Mouse (Mus musculus): ENCODE measurements at regions not wholly inside any gene's neighbourhood (a gene's known extent, or its start where the extent isn't known, plus 50 kb on each side); places are given as distances from the start of the nearest gene placed in this dataset.

DNA sequence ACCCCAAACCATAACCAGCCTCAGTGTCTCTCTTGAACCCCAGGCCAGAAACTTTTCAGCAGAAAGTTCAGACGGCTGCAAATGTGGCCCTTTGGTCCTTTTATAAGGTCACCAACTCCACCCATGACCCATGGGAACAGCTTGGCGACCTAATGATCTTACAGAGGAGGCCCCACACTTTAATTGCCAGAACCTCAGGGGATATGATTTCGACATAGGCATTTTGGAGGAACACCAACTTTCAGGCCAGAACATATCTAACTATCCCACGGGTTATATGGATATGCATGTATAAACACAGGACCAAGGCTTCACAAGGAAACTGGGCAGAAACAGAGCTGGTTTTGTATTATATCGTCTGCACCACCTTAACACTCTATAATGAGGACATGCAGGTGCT, 833.5 kb upstream of the Car8 start:
- Histone ChIP-seq H3K4me3 (ENCODE audit: low read depth, low read length) (no peak overlapping the region), H3K27ac (ENCODE audit: insufficient read depth, low read depth, low read length) (no peak overlapping the region), H3K27me3 (ENCODE audit: control insufficient read depth, insufficient read depth, low read length) (no peaks in the 10 kb centered on the region), H3K36me3 (ENCODE audit: control insufficient read depth, insufficient read depth, low read length) (no peaks in the 10 kb centered on the region), H3K4me1 (ENCODE audit: control insufficient read depth, insufficient read depth, insufficient read length, low read length) (no peaks in the 10 kb centered on the region)
- 27% methylated on average over 5 of the region's 5 CpGs for WGBS
- TF ChIP-seq CTCF (IDR thresholded peaks at IDR 0.05; ENCODE audit: extremely low read depth, insufficient read length, insufficient replicate concordance, low read depth, low read length), result no peak
- TF ChIP-seq POLR2A (IDR thresholded peaks at IDR 0.05; ENCODE audit: low read depth, low read length), result no peak

DNA sequence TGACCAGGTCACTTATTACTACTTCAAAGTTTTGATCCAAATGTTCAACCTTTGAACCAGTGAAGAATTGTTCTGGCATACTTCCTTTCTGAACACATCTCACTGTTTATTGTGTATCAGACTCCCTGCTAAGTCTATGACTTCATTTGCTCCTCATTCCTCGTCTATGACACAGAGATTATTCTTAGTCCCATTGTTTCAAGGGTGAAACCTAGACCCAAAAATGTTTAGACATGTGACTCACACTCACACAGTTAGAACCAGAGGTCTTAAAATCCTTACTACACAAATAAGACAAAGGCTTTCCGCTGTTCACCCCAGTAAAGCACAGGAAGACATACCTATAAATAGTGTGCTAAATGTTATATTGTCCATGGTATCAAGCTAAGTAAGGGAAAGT, 829.0 kb upstream of the Car8 start:
- Histone ChIP-seq H3K27ac (ENCODE audit: insufficient read depth, low read depth, low read length) (no peak overlapping the region), H3K4me1 (ENCODE audit: control insufficient read depth, insufficient read depth, insufficient read length, low read length) (no peaks in the 10 kb centered on the region), H3K4me3 (ENCODE audit: low read depth, low read length) (no peak overlapping the region), H3K36me3 (ENCODE audit: control insufficient read depth, insufficient read depth, low read length) (no peaks in the 10 kb centered on the region), H3K27me3 (ENCODE audit: control insufficient read depth, insufficient read depth, low read length) (no peaks in the 10 kb centered on the region)
- TF ChIP-seq POLR2A (IDR thresholded peaks at IDR 0.05; ENCODE audit: low read depth, low read length) (no peak), CTCF (IDR thresholded peaks at IDR 0.05; ENCODE audit: extremely low read depth, insufficient read length, insufficient replicate concordance, low read depth, low read length) (no peak)
- 61% methylated on average over 2 of the region's 2 CpGs for whole genome bisulfite sequencing

DNA sequence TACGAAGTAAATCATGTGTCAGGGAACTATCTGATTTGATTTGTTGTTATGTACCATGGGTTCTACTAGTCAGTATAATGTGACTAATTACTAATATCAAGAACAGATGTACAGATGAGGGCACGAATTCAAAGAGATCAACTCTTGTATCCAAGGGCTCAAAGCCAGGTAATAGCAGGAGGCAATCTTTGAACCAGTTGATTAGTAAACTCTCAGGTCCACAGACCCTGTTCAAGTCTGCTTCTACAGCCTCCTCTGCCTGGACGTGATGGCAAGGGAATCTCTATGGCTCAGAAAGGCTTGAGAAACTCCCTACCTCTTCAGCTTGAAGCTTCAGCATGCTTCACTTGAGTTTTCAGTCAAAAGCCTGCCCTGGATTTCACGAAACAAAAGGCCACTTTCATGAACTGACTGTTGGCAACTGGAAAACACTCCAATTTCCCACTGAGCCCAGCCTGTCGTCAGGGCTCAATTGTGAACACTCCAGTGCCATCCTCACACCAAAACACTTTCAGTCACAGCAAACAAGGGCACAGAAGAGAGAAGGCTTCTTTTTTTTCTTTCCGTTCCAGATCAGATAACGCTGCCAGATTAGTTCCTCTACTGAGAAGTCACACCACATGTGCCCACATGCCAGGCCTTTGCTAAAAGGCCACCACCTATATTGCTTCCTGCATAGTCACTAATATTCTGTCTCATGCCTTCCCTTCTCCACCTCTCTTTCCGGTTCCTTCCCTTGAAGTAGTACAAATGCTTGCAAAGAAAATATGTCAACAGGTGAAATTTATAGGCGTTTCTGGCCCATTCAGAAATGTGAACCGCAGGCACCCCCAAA, 827.4 kb upstream of the Car8 start:
- no peak overlapping the region for H3K4me3 ChIP-seq (ENCODE audit: low read depth, low read length)
- no peaks in the 10 kb centered on the region for H3K27me3 ChIP-seq (ENCODE audit: control insufficient read depth, insufficient read depth, low read length)
- no peak overlapping the region for H3K27ac ChIP-seq (ENCODE audit: insufficient read depth, low read depth, low read length)
- WGBS, result 56% methylated on average over 10 of the region's 10 CpGs
- no peaks in the 10 kb centered on the region for H3K4me1 ChIP-seq (ENCODE audit: control insufficient read depth, insufficient read depth, insufficient read length, low read length)
- H3K36me3 ChIP-seq (ENCODE audit: control insufficient read depth, insufficient read depth, low read length), result no peaks in the 10 kb centered on the region
- TF ChIP-seq CTCF (IDR thresholded peaks at IDR 0.05; ENCODE audit: extremely low read depth, insufficient read length, insufficient replicate concordance, low read depth, low read length) (no peak), POLR2A (IDR thresholded peaks at IDR 0.05; ENCODE audit: low read depth, low read length) (no peak)

DNA sequence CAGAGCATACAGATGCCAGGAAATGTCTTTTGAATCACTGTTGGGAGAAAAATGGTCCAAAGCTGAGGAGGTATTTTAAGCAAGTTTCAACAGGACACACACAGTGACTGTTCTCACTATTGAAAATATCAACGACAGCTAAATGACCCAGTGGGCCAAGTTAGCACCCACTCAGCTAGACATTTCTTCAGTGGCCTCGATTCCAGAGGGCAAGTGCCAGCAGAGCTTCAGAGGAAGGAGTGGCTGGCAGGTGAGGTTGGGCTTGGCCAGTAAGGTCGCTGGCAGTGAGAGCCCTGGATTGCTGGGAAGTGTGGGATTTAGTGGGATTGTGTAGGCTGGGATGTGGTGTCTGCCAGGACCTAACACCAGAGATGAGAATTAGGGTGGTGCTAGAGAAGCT, 823.1 kb upstream of the Car8 start:
- Histone ChIP-seq H3K27ac (ENCODE audit: insufficient read depth, low read depth, low read length) (no peak overlapping the region), H3K4me3 (ENCODE audit: low read depth, low read length) (no peak overlapping the region), H3K27me3 (ENCODE audit: control insufficient read depth, insufficient read depth, low read length) (no peaks in the 10 kb centered on the region), H3K36me3 (ENCODE audit: control insufficient read depth, insufficient read depth, low read length) (no peaks in the 10 kb centered on the region), H3K4me1 (ENCODE audit: control insufficient read depth, insufficient read depth, insufficient read length, low read length) (peaks cover 5% of the 10 kb centered on the region)
- WGBS, result 44% methylated on average over 3 of the region's 3 CpGs
- TF ChIP-seq POLR2A (IDR thresholded peaks at IDR 0.05; ENCODE audit: low read depth, low read length) (no peak), CTCF (IDR thresholded peaks at IDR 0.05; ENCODE audit: extremely low read depth, insufficient read length, insufficient replicate concordance, low read depth, low read length) (no peak)

DNA sequence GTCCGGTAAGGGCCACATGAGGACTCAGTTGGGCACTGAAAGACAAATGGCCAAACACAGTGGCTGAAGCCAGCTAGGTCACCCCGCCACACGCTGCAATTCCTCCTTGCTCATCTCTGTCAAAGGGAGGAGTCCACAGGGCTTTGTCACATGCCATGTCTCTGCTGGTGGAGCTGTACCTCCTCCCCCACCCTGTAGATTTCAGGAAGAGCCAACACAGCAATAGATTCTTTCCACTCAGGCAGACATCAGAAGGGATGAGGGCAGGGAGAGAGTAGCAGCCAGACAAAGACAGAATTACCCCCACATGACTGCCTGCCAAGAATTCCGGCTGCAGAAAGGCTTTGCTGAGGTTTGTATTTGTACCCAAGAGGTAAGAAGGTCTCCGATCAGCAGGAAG, 821.4 kb upstream of the Car8 start:
- Histone ChIP-seq H3K27ac (ENCODE audit: insufficient read depth, low read depth, low read length) (no peak overlapping the region), H3K27me3 (ENCODE audit: control insufficient read depth, insufficient read depth, low read length) (no peaks in the 10 kb centered on the region), H3K36me3 (ENCODE audit: control insufficient read depth, insufficient read depth, low read length) (no peaks in the 10 kb centered on the region), H3K4me3 (ENCODE audit: low read depth, low read length) (no peak overlapping the region), H3K4me1 (ENCODE audit: control insufficient read depth, insufficient read depth, insufficient read length, low read length) (peaks cover 6% of the 10 kb centered on the region)
- TF ChIP-seq POLR2A (IDR thresholded peaks at IDR 0.05; ENCODE audit: low read depth, low read length) (no peak), CTCF (IDR thresholded peaks at IDR 0.05; ENCODE audit: extremely low read depth, insufficient read length, insufficient replicate concordance, low read depth, low read length) (no peak)
- 93% methylated on average over 5 of the region's 5 CpGs for WGBS

DNA sequence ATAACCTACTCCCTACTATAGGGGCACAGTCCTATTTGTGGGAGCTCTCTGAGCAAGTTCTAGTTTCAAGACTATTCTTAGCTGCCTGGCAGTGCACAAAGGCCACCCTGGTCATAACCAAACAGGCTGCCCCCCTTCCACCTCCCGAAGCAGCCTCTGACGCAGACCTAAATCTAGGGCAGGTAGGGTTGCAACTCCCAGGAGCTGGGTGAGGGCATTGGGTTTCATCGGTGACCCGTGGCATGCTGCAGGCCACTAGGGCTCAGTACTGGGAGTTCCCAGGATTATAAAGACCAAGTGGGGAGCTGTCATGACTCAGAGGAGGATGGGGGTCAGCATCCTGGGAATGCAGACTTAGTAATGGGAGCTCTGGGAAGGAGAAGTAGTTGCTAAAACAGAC, 818.8 kb upstream of the Car8 start:
- Histone ChIP-seq H3K36me3 (ENCODE audit: control insufficient read depth, insufficient read depth, low read length) (no peaks in the 10 kb centered on the region), H3K27me3 (ENCODE audit: control insufficient read depth, insufficient read depth, low read length) (no peaks in the 10 kb centered on the region), H3K27ac (ENCODE audit: insufficient read depth, low read depth, low read length) (no peak overlapping the region), H3K4me1 (ENCODE audit: control insufficient read depth, insufficient read depth, insufficient read length, low read length) (peaks cover 6% of the 10 kb centered on the region), H3K4me3 (ENCODE audit: low read depth, low read length) (no peak overlapping the region)
- WGBS, result 70% methylated on average over 4 of the region's 4 CpGs
- no peak for TF ChIP-seq POLR2A (IDR thresholded peaks at IDR 0.05; ENCODE audit: low read depth, low read length)
- TF ChIP-seq CTCF (IDR thresholded peaks at IDR 0.05; ENCODE audit: extremely low read depth, insufficient read length, insufficient replicate concordance, low read depth, low read length), result no peak

DNA sequence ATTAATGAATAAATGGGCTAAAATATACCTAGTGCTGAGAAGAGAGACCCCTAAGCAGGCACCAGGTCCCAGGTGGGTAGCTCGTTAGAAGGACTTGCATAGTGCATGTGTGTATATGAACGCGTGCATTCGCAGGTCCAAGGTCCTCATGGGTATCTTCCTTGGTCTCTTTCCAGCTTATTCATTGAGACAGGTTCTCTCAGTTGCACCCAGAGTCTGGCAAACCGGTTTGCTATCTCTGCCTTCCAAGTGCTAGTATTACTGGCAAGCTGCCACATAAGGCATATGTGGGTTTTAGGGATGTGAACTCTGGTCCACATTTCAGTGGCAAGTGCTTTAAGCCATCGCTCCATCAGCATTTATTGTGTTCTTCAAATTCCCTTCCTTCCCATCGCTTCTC, 818.3 kb upstream of the Car8 start:
- Histone ChIP-seq H3K27me3 (ENCODE audit: control insufficient read depth, insufficient read depth, low read length) (no peaks in the 10 kb centered on the region), H3K27ac (ENCODE audit: insufficient read depth, low read depth, low read length) (no peak overlapping the region), H3K4me1 (ENCODE audit: control insufficient read depth, insufficient read depth, insufficient read length, low read length) (peaks cover 6% of the 10 kb centered on the region), H3K36me3 (ENCODE audit: control insufficient read depth, insufficient read depth, low read length) (no peaks in the 10 kb centered on the region), H3K4me3 (ENCODE audit: low read depth, low read length) (no peak overlapping the region)
- 37% methylated on average over 7 of the region's 7 CpGs for WGBS
- TF ChIP-seq CTCF (IDR thresholded peaks at IDR 0.05; ENCODE audit: extremely low read depth, insufficient read length, insufficient replicate concordance, low read depth, low read length) (no peak), POLR2A (IDR thresholded peaks at IDR 0.05; ENCODE audit: low read depth, low read length) (no peak)

Measured in small intestine, adult 2 months (tissue).